Mouse (Mus musculus): Measurements from ENCODE around the gene Magi3.

DNA sequence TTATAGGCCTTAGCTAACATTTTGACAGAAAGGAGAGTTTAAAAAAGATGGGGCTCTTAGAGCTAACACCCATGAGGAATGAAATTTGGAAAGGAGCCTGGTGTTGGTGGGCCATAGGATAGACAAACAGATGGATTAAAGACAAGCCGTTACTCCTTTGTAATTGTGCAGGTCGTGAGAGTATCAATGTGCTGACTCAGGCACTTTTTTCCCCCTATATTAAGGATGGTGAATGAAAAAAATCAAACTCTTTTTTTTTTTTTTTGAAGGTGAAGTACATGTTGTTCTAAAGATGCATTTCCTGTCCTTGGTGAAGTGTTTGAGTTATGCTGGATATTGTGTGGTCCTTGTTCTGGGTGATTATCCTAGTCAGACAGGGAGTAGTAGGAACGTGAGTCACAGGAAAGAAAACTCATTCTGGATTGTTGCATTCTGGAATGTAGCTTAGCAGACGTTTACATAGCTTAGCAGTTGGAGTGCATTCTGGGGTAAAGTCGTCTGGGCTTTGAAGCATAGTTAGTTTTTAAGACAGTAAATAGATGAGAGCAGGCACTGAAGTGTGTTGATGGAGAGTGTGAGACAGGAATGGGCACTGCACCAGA lies 232.2 kb downstream of the Magi3 start:
- TF ChIP-seq GATA1 (IDR thresholded peaks at IDR 0.05; ENCODE audit: low read length): no peak
- no peak for TF ChIP-seq TAL1 (IDR thresholded peaks at IDR 0.05; ENCODE audit: low read length)

Data from erythroblast, embryonic 14.5 days (primary cell).